Comparison of ENCODE assay signal across 23 mouse cellular contexts in the genomic region with DNA sequence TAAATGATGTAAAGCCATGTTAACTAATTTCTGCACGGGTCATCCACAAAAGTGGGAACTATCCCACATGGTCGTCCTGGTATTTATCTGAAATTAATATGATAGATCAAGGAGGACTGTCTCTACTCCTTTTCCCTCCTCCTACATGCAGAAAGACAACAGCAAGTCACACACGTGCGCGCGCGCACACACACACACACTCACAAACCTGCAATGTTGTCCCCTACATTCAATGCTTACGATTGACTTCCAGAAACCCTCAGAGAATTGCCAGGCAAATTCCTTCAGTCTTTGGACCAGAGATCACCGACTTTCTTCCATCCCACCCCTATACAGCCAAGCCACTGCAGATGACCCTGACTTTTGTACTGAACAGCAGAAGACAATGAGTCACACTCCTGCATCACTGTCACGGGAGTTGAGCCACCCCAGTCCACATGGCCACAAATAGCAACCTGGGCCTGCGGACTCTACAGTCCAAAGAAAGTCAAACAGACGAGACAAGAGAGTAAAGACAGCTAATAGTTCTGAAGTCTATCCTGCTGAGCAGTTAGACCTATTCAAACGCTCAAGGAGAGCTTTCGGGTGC.
DNase-seq lines count a peak whose midpoint lies in the region; ATAC-seq and TF ChIP-seq lines count a peak whose summit lies in the region.
"Had no signal": no experiment of that assay in that cellular context is flagged by ENCODE, and none has a peak within 500 bp of the region (broad histone marks: within the 10 kb centered on the region; RNA-seq: fewer than 3 reads in every experiment).

No protein-coding gene starts in this region.

- H3K27me3 ChIP-seq in kidney, postnatal 0 days (ENCODE audit: insufficient read depth, low read length): no peaks in the 10 kb centered on the region
- no peaks in the 10 kb centered on the region for H3K27me3 ChIP-seq in kidney, adult 2 months (replicated peaks; ENCODE audit: control insufficient read depth, insufficient read depth, low read length)
- no peaks in the 10 kb centered on the region for H3K27me3 ChIP-seq in cerebellum, adult 2 months (ENCODE audit: control insufficient read depth, insufficient read depth, low read length)
- H3K27me3 ChIP-seq: heart, embryonic 15.5 days; hindbrain, embryonic 13.5 days; midbrain, embryonic 12.5 days; neural tube, embryonic 13.5 days had no signal

- no peak overlapping the region for H3K9ac ChIP-seq in kidney, postnatal 0 days (ENCODE audit: low read depth, low read length)
- H3K9ac ChIP-seq: heart, embryonic 15.5 days; hindbrain, embryonic 13.5 days; liver, embryonic 14.5 days; lung, embryonic 14.5 days; midbrain, embryonic 12.5 days; neural tube, embryonic 13.5 days had no signal

- DNase-seq in adrenal gland, adult (ENCODE audit: inconsistent age in 2 of 2, low spot score in 1 of 2): peak; percentile 83 to 87
- DNase-seq in adrenal gland, postnatal 4 days (ENCODE audit: low spot score in 2 of 2): no peak
- no peak for DNase-seq in kidney, postnatal 0 days (ENCODE audit: low spot score)
- no peak for DNase-seq in kidney, adult 2 months
- DNase-seq in adrenal gland, postnatal 14 days: peak; percentile 73
- no peak for DNase-seq in liver
- no peak for DNase-seq in cerebellum, adult 2 months
- DNase-seq: cerebellum, adult 18-20 months; cerebellum, postnatal 25 days; gastrocnemius, postnatal 25 days; kidney, postnatal 36 days; lung, embryonic 14.5 days; lung, postnatal 14 days; thymus, postnatal 14 days had no signal

- H3K4me3 ChIP-seq in kidney, postnatal 0 days (replicated peaks; ENCODE audit: low read depth, low read length): no peak overlapping the region
- no peak overlapping the region for H3K4me3 ChIP-seq in kidney, adult 2 months (ENCODE audit: insufficient read depth, low read depth, low read length)
- peak overlapping the region; percentile 27 for H3K4me3 ChIP-seq in macrophage (ENCODE audit: inconsistent target)
- no peak overlapping the region for H3K4me3 ChIP-seq in cerebellum, adult 2 months (replicated peaks; ENCODE audit: insufficient read depth, low read depth, low read length)
- H3K4me3 ChIP-seq: heart, embryonic 15.5 days; hindbrain, embryonic 13.5 days; midbrain, embryonic 12.5 days; neural tube, embryonic 13.5 days had no signal

- TF ChIP-seq POLR2A in kidney, adult 2 months (IDR thresholded peaks at IDR 0.05; ENCODE audit: low read depth, low read length): no peak
- no peak for TF ChIP-seq POLR2A in cerebellum, adult 2 months (IDR thresholded peaks at IDR 0.05; ENCODE audit: borderline replicate concordance, insufficient read depth, low read length)

- WGBS in kidney, postnatal 0 days: 92% methylated on average over 14 of the region's 14 CpGs
- WGBS in kidney, adult 2 months: 82% methylated on average over 14 of the region's 14 CpGs
- WGBS in macrophage (ENCODE audit: missing documents): 73% methylated on average over 14 of the region's 14 CpGs
- 92% methylated on average over 14 of the region's 14 CpGs for WGBS in cerebellum, adult 2 months

- H3K4me2 ChIP-seq in kidney, postnatal 0 days (ENCODE audit: low read length): no peak overlapping the region
- H3K4me2 ChIP-seq: heart, embryonic 15.5 days; hindbrain, embryonic 13.5 days; lung, embryonic 14.5 days; midbrain, embryonic 12.5 days; neural tube, embryonic 13.5 days had no signal

- peaks cover 32% of the 10 kb centered on the region for H3K79me2 ChIP-seq in macrophage (ENCODE audit: inconsistent target)

- no peak overlapping the region for H3K27ac ChIP-seq in kidney, postnatal 0 days
- H3K27ac ChIP-seq in kidney, adult 2 months (ENCODE audit: insufficient read depth, low read depth, low read length): no peak overlapping the region
- H3K27ac ChIP-seq in macrophage: peak overlapping the region; percentile 97
- H3K27ac ChIP-seq in cerebellum, adult 2 months (ENCODE audit: insufficient read depth, low read length): no peak overlapping the region
- H3K27ac ChIP-seq: heart, embryonic 15.5 days; hindbrain, embryonic 13.5 days; liver, embryonic 14.5 days; midbrain, embryonic 12.5 days; neural tube, embryonic 13.5 days had no signal

- ATAC-seq in kidney, postnatal 0 days (replicated peaks; ENCODE audit: low FRiP score, low read depth): 0 out of 2 replicates have a peak, but pooled peaks have one; percentile 33
- ATAC-seq: forebrain, embryonic 14.5 days; intestine, embryonic 16.5 days had no signal

- no peaks in the 10 kb centered on the region for H3K36me3 ChIP-seq in kidney, postnatal 0 days (ENCODE audit: insufficient read depth, low read length)
- no peaks in the 10 kb centered on the region for H3K36me3 ChIP-seq in kidney, adult 2 months (ENCODE audit: control insufficient read depth, insufficient read depth, low read length)
- H3K36me3 ChIP-seq in macrophage (ENCODE audit: inconsistent target): no peaks in the 10 kb centered on the region
- H3K36me3 ChIP-seq: G1E; heart, embryonic 15.5 days; midbrain, embryonic 12.5 days had no signal

- H3K9me3 ChIP-seq in kidney, postnatal 0 days (replicated peaks; ENCODE audit: low read length): no peaks in the 10 kb centered on the region
- H3K9me3 ChIP-seq: G1E; heart, embryonic 15.5 days; midbrain, embryonic 12.5 days had no signal

- TF ChIP-seq CTCF in kidney, postnatal 0 days (IDR thresholded peaks at IDR 0.05; ENCODE audit: low read depth): no peak
- no peak for TF ChIP-seq CTCF in kidney, adult 2 months (conservative IDR thresholded peaks at IDR 0.05; ENCODE audit: insufficient read depth, insufficient read length, low read depth, low read length)
- TF ChIP-seq CTCF in cerebellum, adult 2 months (IDR thresholded peaks at IDR 0.05; ENCODE audit: borderline replicate concordance, insufficient read depth, low read depth, low read length): no peak

- H3K4me1 ChIP-seq in kidney, postnatal 0 days (replicated peaks; ENCODE audit: insufficient read depth, low read length): peaks cover 14% of the 10 kb centered on the region
- peaks cover 10% of the 10 kb centered on the region; the same call in 1 of the 2 replicates for H3K4me1 ChIP-seq in kidney, adult 2 months (ENCODE audit: control insufficient read depth, insufficient read depth, low read length)
- no peaks in the 10 kb centered on the region for H3K4me1 ChIP-seq in cerebellum, adult 2 months (ENCODE audit: control insufficient read depth, insufficient read depth, low read length)

Comparison
In these comparisons a context has a peak if more than half of its experiments do, and no peak if none do; other contexts are left out.
1. DNase-seq: peak in adrenal gland, adult (2 of 2) and adrenal gland, postnatal 14 days (single experiment); none in adrenal gland, postnatal 4 days (0 of 2), kidney, postnatal 0 days (single experiment), kidney, adult 2 months (single experiment), liver (single experiment) and cerebellum, adult 2 months (0 of 2).